Mouse (Mus musculus) embryonic facial prominence, embryonic 13.5 days (tissue): Measurements from ENCODE around the gene Glo1. TPM values are rescaled to one million over a fixed set of nuclear protein-coding genes. Genes with fewer than 3 reads are reported as not detected.
"Not testable (repeated sequence)": the region's sequence is repeated elsewhere in the genome, so short reads cannot be mapped to it uniquely, and the experiment has no call there.

Experiments used
- ATAC-seq: fragments of 200-750 bp; cut with Nextera tagmentation; 2 replicates; pipeline ENCODE4 v1.8.0; 2017; ENCODE audit warnings: low read depth; ENCODE audit not compliant: insufficient number of reproducible peaks, insufficient read depth, low FRiP score, low TSS enrichment
- H3K27ac ChIP-seq: fragments of 300-500 bp; sonication (generic); 2 replicates; pipeline ENCODE4 v1.5.1; 2015; ENCODE audit warnings: moderate library complexity, mild to moderate bottlenecking, inconsistent platforms
- H3K27me3 ChIP-seq: fragments of 300-500 bp; sonication (generic); 2 replicates; pipeline ENCODE4 v1.6.1; 2015; ENCODE audit warnings: mild to moderate bottlenecking, inconsistent platforms
- H3K36me3 ChIP-seq: fragments of 300-500 bp; sonication (generic); 2 replicates; pipeline ENCODE4 v1.6.1; 2015; ENCODE audit warnings: mild to moderate bottlenecking, inconsistent platforms
- H3K4me1 ChIP-seq: fragments of 300-500 bp; sonication (generic); 2 replicates; pipeline ENCODE4 v1.6.1; 2015; ENCODE audit warnings: inconsistent platforms
- H3K4me2 ChIP-seq: fragments of 300-500 bp; sonication (generic); 2 replicates; pipeline ENCODE4 v1.6.1; 2015; ENCODE audit warnings: moderate library complexity, mild to moderate bottlenecking, inconsistent platforms
- H3K4me3 ChIP-seq: fragments of 300-500 bp; sonication (generic); 2 replicates; pipeline ENCODE4 v1.5.1; 2015; ENCODE audit warnings: mild to moderate bottlenecking, inconsistent platforms
- H3K9ac ChIP-seq: fragments of 300-500 bp; sonication (generic); 2 replicates; pipeline ENCODE4 v1.6.1; 2015; ENCODE audit warnings: mild to moderate bottlenecking, inconsistent platforms
- H3K9me3 ChIP-seq: fragments of 300-500 bp; sonication (generic); 2 replicates; pipeline ENCODE4 v1.6.1; 2016; ENCODE audit warnings: inconsistent platforms
- WGBS: fragments of 180-500 bp; shearing (Covaris S2); methylation state at CpG from one replicate; pipeline ENCODE4 v1.1.7; 2015; ENCODE audit warnings: mixed read lengths; 5-methylcytosine and 5-hydroxymethylcytosine counted together
- polyA plus RNA-seq: library from polyadenylated mRNA; unstranded; fragments of >200 nt; fragmentation: Nextera tagmentation; extraction: Ambion mirVana; gene quantifications from 2 replicates; pipeline ENCODE4 v1.2.1, GENCODE M21; 2015

The Glo1 gene
- polyA plus RNA-seq: 193 and 217 TPM in 2 replicates

DNA sequence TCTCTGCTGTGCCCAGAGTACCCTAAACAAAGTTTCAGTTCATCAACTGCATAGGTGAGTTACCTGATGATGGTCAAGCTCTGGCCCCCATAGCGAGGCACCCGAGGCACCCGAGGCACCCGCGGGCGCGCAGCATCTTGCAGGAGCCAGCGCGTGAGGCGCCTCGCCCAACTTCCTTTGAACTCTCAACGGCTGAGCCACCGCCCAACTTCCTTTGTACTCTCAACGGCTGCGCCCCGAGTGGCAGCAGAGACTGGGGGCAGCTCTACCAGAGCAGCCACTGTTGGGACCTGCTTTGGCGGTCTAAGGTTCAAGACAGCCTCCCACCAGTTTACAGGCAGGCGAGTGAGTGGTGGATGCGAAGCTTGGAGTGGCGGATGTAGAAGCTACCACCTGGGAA is at the start of gene Glo1:
Glo1 (minus strand) TSS at position 153 of the 400 bp plus-strand sequence.
- WGBS: no CpG with 5 or more reads among the region's 20 CpGs
- not testable (repeated sequence) for H3K27ac ChIP-seq, H3K4me1 ChIP-seq, H3K27me3 ChIP-seq, ATAC-seq, H3K9ac ChIP-seq, H3K4me2 ChIP-seq, H3K36me3 ChIP-seq, H3K9me3 ChIP-seq, H3K4me3 ChIP-seq

DNA sequence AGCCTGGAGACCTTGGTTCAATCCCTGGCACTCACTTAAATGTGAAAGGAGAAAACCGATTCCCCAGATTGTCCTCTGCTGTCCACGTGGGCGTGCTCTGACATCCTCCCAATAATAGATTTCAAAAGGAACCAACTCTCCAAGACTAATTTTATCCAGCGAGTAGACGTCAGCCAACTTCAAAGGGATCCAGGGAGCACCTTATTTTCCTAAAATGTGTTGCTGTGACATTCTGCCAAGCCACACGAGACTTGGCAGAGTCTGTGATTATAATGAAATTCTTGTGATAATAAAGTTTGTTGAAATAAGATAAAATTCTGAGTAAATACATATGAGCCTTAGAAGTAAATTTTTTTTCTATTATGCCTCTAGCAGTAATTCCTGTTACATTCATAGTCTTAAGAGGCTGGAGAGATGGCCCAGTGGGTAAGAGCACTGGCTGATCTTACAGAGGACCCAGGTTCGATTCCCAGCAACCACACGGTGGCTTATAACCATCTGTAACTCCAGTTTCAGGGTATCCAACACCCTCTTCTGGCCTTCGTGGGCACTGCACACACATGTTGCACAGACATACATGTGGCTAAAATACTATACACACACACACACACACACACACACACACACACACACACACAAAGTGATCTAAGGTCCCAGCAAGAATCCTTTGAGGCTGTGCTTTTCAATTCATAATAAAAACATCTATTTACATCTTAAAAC is 48.5 kb upstream of the Glo1 start:
- Histone ChIP-seq H3K4me3 (no peak overlapping the region), H3K36me3 (no peaks in the 10 kb centered on the region), H3K4me1 (no peaks in the 10 kb centered on the region), H3K9me3 (0 out of 2 replicates have a peak, but pooled peaks cover 4% of the 10 kb centered on the region), H3K27ac (no peak overlapping the region), H3K9ac (no peak overlapping the region), H3K4me2 (no peak overlapping the region), H3K27me3 (no peaks in the 10 kb centered on the region)
- WGBS: 83% methylated on average over 9 of the region's 9 CpGs
- no peak for ATAC-seq

DNA sequence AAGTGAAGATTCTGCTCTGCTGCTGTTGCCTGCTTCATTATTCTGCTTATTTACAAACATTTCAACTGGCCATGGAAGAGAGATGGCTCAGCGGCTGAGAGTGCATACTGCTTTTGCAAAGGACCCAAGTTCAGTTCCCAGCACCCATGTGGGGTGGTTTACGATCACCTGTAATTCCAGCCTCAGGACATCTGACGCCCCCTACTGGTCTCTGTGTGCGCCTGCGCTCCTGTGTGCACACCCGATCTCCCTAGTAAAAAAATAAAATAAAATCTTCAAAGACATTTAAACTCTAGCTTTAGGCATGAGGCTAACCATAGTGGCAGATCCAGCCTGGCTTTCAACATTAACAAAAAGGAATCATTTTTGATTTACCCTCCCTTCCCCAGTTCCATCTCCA is 46.4 kb upstream of the Glo1 start:
- Histone ChIP-seq H3K36me3 (no peaks in the 10 kb centered on the region), H3K4me3 (no peak overlapping the region), H3K9ac (no peak overlapping the region), H3K4me1 (no peaks in the 10 kb centered on the region), H3K27me3 (no peaks in the 10 kb centered on the region), H3K27ac (no peak overlapping the region), H3K4me2 (no peak overlapping the region), H3K9me3 (no peaks in the 10 kb centered on the region)
- WGBS: 88% methylated on average over 6 of the region's 6 CpGs
- no peak for ATAC-seq

DNA sequence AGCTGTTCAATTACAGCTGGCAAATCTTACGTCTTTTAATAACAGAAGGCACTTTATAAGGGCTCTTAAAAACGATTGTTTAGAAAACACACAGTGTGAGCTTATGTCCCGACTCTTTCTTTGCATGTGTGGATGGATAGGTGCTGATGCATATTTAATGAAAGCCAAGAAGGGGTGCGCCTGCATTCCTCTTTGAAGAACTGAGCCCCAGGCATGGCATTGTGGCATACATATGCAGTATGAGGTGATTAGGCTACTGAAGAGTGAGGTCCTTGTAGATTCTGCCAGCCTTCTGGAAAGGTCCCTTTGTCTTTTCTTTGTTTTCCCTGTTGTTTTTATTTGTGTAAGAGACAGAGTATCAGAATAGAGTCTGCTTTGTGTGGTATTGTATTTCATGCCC is 45.9 kb upstream of the Glo1 start:
- H3K9me3 ChIP-seq: no peaks in the 10 kb centered on the region
- H3K36me3 ChIP-seq: no peaks in the 10 kb centered on the region
- no peak overlapping the region for H3K4me2 ChIP-seq
- ATAC-seq: no peak
- H3K4me3 ChIP-seq: no peak overlapping the region
- no peaks in the 10 kb centered on the region for H3K4me1 ChIP-seq
- H3K27me3 ChIP-seq: no peaks in the 10 kb centered on the region
- H3K9ac ChIP-seq: no peak overlapping the region
- H3K27ac ChIP-seq: no peak overlapping the region
- WGBS: 79% methylated on average over 4 of the region's 4 CpGs

DNA sequence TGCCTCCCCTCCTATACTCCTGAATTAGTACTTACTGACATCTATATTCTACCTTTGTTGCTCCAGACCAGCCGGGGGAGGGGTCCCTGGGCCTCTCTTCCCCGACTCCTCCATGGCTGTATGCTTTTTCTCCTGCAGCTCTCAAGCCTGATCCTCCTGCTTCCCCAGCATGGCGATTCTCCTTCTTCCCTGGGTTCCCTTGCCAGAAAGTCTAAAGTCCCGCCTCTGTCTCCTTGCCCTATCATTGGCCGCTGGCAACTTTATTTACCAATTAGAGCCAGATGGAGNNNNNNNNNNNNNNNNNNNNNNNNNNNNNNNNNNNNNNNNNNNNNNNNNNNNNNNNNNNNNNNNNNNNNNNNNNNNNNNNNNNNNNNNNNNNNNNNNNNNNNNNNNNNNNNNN is 38.2 kb upstream of the Glo1 start:
- 75% methylated on average over 5 of the region's 5 CpGs for WGBS
- Histone ChIP-seq H3K4me1 (no peaks in the 10 kb centered on the region), H3K9ac (no peak overlapping the region), H3K9me3 (peaks cover 7% of the 10 kb centered on the region; the same call in 1 of the 2 replicates), H3K4me2 (no peak overlapping the region), H3K27ac (no peak overlapping the region), H3K4me3 (no peak overlapping the region), H3K27me3 (no peaks in the 10 kb centered on the region), H3K36me3 (no peaks in the 10 kb centered on the region)
- no peak for ATAC-seq

DNA sequence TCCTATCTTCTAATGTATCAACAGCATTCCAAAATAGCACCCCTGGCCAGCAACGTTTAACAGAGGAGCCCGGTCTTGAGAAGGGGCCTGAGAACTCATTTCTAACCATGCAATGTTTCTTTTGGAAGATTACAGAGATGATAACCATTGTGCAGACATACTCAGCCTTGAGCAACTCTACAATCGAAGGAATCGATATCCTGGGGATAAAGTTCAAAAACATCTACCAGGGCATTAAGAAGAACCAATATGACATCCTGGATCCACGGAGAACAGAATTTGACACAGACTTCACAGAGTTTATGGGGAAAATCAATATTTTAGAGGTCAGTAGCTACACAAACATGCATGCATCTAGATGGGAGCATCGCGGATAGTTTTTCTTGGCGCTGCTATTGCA is 36.5 kb upstream of the Glo1 start:
- no peak overlapping the region for H3K4me3 ChIP-seq
- whole genome bisulfite sequencing: 94% methylated on average over 8 of the region's 8 CpGs

DNA sequence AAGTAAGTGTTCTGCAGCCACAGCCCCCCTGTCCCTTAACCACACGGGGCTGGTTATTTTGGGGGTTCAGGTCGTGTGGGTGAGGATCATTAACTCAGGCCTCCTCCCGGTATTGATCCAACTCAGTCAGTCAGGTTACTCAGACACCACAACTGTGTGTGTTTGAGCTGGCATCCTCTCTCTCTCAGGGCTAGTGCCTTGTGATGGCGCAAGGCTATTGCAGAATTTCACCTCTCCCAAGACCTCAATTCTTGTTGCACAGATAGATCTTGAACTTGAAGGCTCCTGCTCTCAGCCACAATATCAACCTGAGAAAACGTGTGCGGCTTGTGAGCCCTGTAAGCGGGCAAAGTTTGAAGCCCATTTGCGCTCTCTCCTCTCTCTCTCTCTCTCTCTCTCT is 35.5 kb upstream of the Glo1 start:
- ATAC-seq: no peak
- H3K27ac ChIP-seq: no peak overlapping the region
- no peak overlapping the region for H3K9ac ChIP-seq
- peaks cover 7% of the 10 kb centered on the region; the same call in 1 of the 2 replicates for H3K9me3 ChIP-seq
- no peak overlapping the region for H3K4me3 ChIP-seq
- H3K4me2 ChIP-seq: no peak overlapping the region
- peaks cover 6% of the 10 kb centered on the region; the same call in 1 of the 2 replicates for H3K4me1 ChIP-seq
- 72% methylated on average over 8 of the region's 8 CpGs for WGBS
- no peaks in the 10 kb centered on the region for H3K27me3 ChIP-seq
- no peaks in the 10 kb centered on the region for H3K36me3 ChIP-seq

More for the DNA sequence above, 36.5 kb upstream of the Glo1 start:
- H3K27me3 ChIP-seq: no peaks in the 10 kb centered on the region
- H3K27ac ChIP-seq: no peak overlapping the region
- H3K9me3 ChIP-seq: peaks cover 7% of the 10 kb centered on the region; the same call in 1 of the 2 replicates
- H3K4me2 ChIP-seq: no peak overlapping the region
- no peak overlapping the region for H3K9ac ChIP-seq
- no peaks in the 10 kb centered on the region for H3K36me3 ChIP-seq
- no peak for ATAC-seq
- H3K4me1 ChIP-seq: peaks cover 4% of the 10 kb centered on the region; the same call in 1 of the 2 replicates

DNA sequence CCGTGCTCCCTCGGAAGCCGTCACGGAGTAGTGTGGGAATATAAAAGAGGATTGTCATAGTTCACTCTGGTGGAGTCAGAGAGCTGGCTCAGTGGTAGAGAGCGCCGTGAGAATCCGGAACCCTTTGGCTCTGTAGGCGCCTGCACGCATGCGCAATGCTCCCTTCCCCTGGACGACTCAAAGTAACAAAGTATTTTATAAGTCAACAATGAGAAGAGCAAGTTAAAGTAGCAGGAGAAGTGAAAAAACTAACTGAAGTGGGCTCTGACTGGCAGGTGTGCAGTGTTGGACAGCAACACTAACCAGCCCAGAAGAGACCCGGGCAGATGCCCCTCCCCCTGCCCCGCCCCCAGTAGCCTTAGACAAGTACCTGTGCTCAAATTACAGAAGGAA is 31.5 kb upstream of the Glo1 start:
- Histone ChIP-seq H3K9me3 (no peaks in the 10 kb centered on the region), H3K4me1 (peaks cover 6% of the 10 kb centered on the region; the same call in 1 of the 2 replicates), H3K9ac (peak overlapping the region; percentile 57), H3K27me3 (no peaks in the 10 kb centered on the region), H3K36me3 (no peaks in the 10 kb centered on the region), H3K27ac (peak overlapping the region; percentile 39), H3K4me2 (peak overlapping the region; percentile 56), H3K4me3 (peak overlapping the region; percentile 41)
- peak; percentile 62; the same call in 1 of the 2 replicates for ATAC-seq
- 9% methylated on average over 13 of the region's 13 CpGs for WGBS

DNA sequence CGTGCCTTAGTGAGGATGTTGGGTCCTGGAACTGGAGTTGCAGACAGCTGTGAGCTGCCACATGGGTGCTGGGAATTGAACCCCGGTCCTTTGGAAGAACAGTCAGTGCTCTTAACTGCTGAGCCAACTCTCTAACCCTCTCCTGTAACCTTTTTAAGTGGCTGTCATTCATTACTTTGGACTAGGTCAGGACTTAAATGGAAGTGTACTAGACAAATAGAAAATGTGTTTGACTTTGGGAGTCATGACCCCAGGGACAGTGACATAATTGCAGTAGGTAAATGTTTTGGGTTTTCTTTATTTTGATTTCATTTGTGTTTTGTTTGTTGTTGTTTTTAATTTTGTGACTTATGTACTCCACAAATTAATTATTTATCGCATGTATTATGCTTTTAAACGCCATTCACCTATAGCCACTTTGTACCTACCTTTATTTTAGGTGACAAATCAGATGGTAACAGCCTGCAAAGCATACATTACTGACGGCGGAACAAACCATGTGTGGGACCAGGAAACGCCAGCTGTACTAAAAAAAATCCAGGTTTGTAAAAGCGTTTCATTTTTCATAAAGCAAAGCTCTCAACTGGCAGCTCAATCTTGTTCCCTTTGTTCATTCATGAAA is 31.0 kb upstream of the Glo1 start:
- peak overlapping the region; percentile 41 for H3K4me3 ChIP-seq
- no peaks in the 10 kb centered on the region for H3K9me3 ChIP-seq
- H3K9ac ChIP-seq: peak overlapping the region; percentile 57
- ATAC-seq: no peak
- 48% methylated on average over 8 of the region's 8 CpGs for WGBS
- peak overlapping the region; percentile 39 for H3K27ac ChIP-seq
- H3K27me3 ChIP-seq: no peaks in the 10 kb centered on the region
- peak overlapping the region; percentile 56 for H3K4me2 ChIP-seq
- no peaks in the 10 kb centered on the region for H3K36me3 ChIP-seq
- H3K4me1 ChIP-seq: peaks cover 6% of the 10 kb centered on the region; the same call in 1 of the 2 replicates

DNA sequence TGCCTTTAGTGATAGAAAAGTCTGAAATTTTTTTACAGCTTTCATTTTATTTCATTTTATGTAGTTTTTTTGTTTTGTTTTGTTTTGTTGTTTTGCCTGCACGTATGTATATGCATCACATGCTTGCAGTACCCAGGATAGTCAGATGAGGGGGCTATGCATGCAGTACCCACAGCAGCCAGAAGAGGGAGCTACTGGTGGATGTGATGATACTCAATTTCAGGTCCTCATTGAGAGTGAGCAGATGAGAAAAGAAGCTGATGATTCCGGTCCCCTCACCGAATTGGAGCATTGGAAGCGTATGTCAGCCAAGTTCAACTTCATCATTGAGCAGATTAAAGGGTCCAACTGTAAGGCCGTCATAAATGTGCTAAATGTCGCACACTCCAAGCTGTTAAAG is 26.3 kb upstream of the Glo1 start:
- Histone ChIP-seq H3K9me3 (no peaks in the 10 kb centered on the region), H3K27ac (no peak overlapping the region), H3K4me2 (no peak overlapping the region), H3K4me3 (no peak overlapping the region), H3K36me3 (no peaks in the 10 kb centered on the region), H3K27me3 (no peaks in the 10 kb centered on the region), H3K4me1 (peaks cover 3% of the 10 kb centered on the region; the same call in 1 of the 2 replicates), H3K9ac (no peak overlapping the region)
- 95% methylated on average over 6 of the region's 6 CpGs for WGBS
- no peak for ATAC-seq

DNA sequence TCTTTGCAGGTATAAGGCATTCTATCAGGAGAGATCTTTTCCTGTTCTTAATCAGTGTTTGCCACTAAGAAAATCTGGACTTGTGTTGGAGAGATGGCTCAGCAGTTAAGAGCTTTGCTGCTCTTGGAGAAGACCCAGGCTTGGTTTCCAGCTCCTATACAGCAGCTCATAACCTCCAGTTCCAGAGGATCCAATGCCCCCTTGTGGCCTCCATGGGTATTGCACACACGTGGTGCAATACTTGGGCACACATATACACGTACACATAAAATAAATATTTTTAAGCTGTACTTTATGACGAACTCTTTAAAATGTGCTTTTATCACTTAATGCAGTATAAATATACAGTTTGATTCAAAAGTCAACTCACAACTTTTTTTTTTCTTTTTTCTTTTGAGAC is 22.1 kb upstream of the Glo1 start:
- peaks cover 2% of the 10 kb centered on the region; the same call in 1 of the 2 replicates for H3K9me3 ChIP-seq
- H3K27me3 ChIP-seq: no peaks in the 10 kb centered on the region
- H3K4me2 ChIP-seq: no peak overlapping the region
- no peak overlapping the region for H3K4me3 ChIP-seq
- 95% methylated on average over 3 of the region's 3 CpGs for WGBS
- no peak overlapping the region for H3K27ac ChIP-seq
- no peaks in the 10 kb centered on the region for H3K4me1 ChIP-seq
- ATAC-seq: no peak
- H3K36me3 ChIP-seq: 0 out of 2 replicates have a peak, but pooled peaks cover 3% of the 10 kb centered on the region
- H3K9ac ChIP-seq: no peak overlapping the region

DNA sequence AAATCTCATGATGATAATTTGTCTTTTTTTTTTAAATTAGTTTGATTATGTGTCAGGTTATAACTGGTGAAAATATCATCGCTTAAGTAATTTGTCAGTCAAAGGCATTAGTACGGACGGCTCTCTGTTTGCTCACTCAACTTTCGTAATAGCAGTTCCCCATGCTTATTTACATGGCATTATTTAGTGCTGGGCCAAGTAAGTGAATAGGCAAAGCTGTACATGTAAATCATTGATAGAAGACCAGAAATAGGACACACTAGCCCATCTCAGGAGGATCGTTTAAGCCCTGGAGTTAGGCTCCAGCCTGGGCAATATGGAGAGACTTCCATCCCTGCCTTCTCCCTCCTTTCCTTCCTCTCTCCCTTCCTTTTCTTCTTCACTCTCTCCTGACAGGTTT is 14.2 kb upstream of the Glo1 start:
- no peak overlapping the region for H3K4me3 ChIP-seq
- H3K9me3 ChIP-seq: peaks cover 2% of the 10 kb centered on the region; the same call in 1 of the 2 replicates
- ATAC-seq: no peak
- no peaks in the 10 kb centered on the region for H3K27me3 ChIP-seq
- WGBS: 91% methylated on average over 5 of the region's 5 CpGs
- no peak overlapping the region for H3K9ac ChIP-seq
- 0 out of 2 replicates have a peak, but pooled peaks cover 3% of the 10 kb centered on the region for H3K36me3 ChIP-seq
- no peak overlapping the region for H3K4me2 ChIP-seq
- H3K27ac ChIP-seq: no peak overlapping the region
- 0 out of 2 replicates have a peak, but pooled peaks cover 3% of the 10 kb centered on the region for H3K4me1 ChIP-seq
